Mouse (Mus musculus) mouse embryonic stem cell (cell line): ENCODE data around the gene Reck.

Experiments
- in situ Hi-C, 2 experiments: fragments of 300-500 bp; cut with MboI; formaldehyde crosslinking; loops; 1 replicate in 1 of 2; 3 replicates in 1 of 2; pipeline ENCODE4 v1.14.3; 2019 to 2020; ENCODE audit warnings: low sequenced_read_pairs in 2 of 2, low pct_unique_long_range_greater_than_20kb in 1 of 2, mixed read lengths in 1 of 2; ENCODE audit not compliant: unreplicated experiment in 1 of 2

Gene Reck

GRCm38 (mm10) chr4:43891247-43891646 is 15.9 kb downstream of the Reck start:
- in situ Hi-C loops = no loop called here

GRCm38 (mm10) chr4:43897209-43897608 is 21.9 kb downstream of the Reck start:
- in situ Hi-C loops = no loop called here

GRCm38 (mm10) chr4:43899197-43899596 is 23.9 kb downstream of the Reck start:
- in situ Hi-C loops = no loop called here

GRCm38 (mm10) chr4:43903690-43904089 is 28.4 kb downstream of the Reck start:
- in situ Hi-C loops = no loop called here

GRCm38 (mm10) chr4:43906443-43906842 is 31.1 kb downstream of the Reck start:
- in situ Hi-C loops = no loop called here

GRCm38 (mm10) chr4:43918221-43918620 is 42.9 kb downstream of the Reck start:
- in situ Hi-C loops = no loop called here

- in situ Hi-C loops = no loop called here
These were observed 45.3 kb downstream of the Reck start for GRCm38 (mm10) chr4:43920602-43921001.

- in situ Hi-C loops = loop anchor here (5.0 kb wide), 2 partner anchors 57 to 62 kb away; partner anchors contain the start of gene Ccin (in 1 of the 2)
These were observed 49.8 kb downstream of the Reck start for GRCm38 (mm10) chr4:43925125-43925524.

GRCm38 (mm10) chr4:43925779-43926178 is 50.4 kb downstream of the Reck start:
- in situ Hi-C loops = loop anchor here (5.0 kb wide), 2 partner anchors 57 to 62 kb away; partner anchors contain the start of gene Ccin (in 1 of the 2)

- in situ Hi-C loops = loop anchor here (5.0 kb wide), 2 partner anchors 54 to 59 kb away; partner anchors contain the start of gene Ccin (in 1 of the 2)
These were observed 52.5 kb downstream of the Reck start for GRCm38 (mm10) chr4:43927826-43928225.

GRCm38 (mm10) chr4:43931877-43932276 is 56.5 kb downstream of the Reck start:
- in situ Hi-C loops = no loop called here

GRCm38 (mm10) chr4:43936186-43936585 is 60.9 kb downstream of the Reck start:
- in situ Hi-C loops = no loop called here

GRCm38 (mm10) chr4:43936749-43937674 is 61.7 kb downstream of the Reck start:
- in situ Hi-C loops = no loop called here

GRCm38 (mm10) chr4:43941315-43941714 is 66.0 kb downstream of the Reck start:
- in situ Hi-C loops = no loop called here

- in situ Hi-C loops = no loop called here
These were observed 67.1 kb downstream of the Reck start for GRCm38 (mm10) chr4:43942421-43942820.

GRCm38 (mm10) chr4:43947571-43947970 is 72.2 kb downstream of the Reck start:
- in situ Hi-C loops = no loop called here

- in situ Hi-C loops = no loop called here
These were observed 82.0 kb downstream of the Reck start, which contains the start of gene Glipr2 for GRCm38 (mm10) chr4:43957292-43957845. Gene Glipr2 (plus strand): TSS chr4:43957401.

GRCm38 (mm10) chr4:43957846-43958461 is 82.6 kb downstream of the Reck start:
- in situ Hi-C loops = no loop called here

- in situ Hi-C loops = no loop called here
These were observed 84.3 kb downstream of the Reck start for GRCm38 (mm10) chr4:43959523-43960179.
